Mouse (Mus musculus): ENCODE data around the gene Eci1. TPM values are rescaled to one million over a fixed set of nuclear protein-coding genes. Genes with fewer than 3 reads are reported as not detected.

Eci1 gene
- polyA plus RNA-seq, 1 experiment = 78.3 TPM

DNA sequence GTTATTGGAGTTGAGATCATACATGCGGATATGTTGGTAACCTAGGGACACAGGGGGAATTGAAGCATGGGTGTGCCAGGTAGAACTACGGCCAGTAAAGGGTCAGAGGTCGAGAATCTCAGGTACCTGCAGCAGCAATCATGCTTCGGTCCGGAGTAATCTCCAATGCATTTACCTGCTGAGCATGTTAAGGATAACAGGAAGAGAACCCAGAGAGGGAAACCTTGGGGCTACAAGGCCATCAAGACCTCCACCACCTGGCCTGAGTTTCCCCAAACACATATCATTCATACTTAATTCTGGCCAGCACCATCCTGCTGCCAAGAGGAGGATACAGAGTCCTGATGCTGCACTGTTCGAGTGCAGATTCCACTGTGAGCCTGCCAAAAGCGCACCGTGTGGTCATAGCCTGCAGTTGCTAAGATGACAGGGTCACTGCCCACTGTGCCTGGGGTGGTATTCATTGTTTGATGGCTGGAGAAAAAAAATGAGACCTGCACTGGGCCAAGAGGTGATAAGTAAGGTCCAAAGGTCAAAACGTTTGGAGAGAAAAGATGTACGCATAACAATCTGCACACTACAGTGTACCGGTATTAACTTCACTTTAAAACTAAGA is 51.7 kb downstream of the Eci1 start:
- H3K4me1 ChIP-seq (ENCODE audit: control insufficient read depth, insufficient read depth, low read length) = peaks cover 3% of the 10 kb centered on the region; the same call in 1 of the 2 replicates
- TF ChIP-seq CTCF (IDR thresholded peaks at IDR 0.05; ENCODE audit: insufficient read depth, low read length) (0 out of 2 replicates have a peak, but pooled peaks have one; percentile 2), POLR2A (IDR thresholded peaks at IDR 0.05; ENCODE audit: borderline replicate concordance, extremely low read depth, low read depth, low read length) (no peak)
- H3K4me3 ChIP-seq (replicated peaks; ENCODE audit: extremely low read depth, low read depth, low read length) = no peak overlapping the region
- 40% methylated on average over 11 of the region's 11 CpGs for WGBS
- DNase-seq = no peak

DNA sequence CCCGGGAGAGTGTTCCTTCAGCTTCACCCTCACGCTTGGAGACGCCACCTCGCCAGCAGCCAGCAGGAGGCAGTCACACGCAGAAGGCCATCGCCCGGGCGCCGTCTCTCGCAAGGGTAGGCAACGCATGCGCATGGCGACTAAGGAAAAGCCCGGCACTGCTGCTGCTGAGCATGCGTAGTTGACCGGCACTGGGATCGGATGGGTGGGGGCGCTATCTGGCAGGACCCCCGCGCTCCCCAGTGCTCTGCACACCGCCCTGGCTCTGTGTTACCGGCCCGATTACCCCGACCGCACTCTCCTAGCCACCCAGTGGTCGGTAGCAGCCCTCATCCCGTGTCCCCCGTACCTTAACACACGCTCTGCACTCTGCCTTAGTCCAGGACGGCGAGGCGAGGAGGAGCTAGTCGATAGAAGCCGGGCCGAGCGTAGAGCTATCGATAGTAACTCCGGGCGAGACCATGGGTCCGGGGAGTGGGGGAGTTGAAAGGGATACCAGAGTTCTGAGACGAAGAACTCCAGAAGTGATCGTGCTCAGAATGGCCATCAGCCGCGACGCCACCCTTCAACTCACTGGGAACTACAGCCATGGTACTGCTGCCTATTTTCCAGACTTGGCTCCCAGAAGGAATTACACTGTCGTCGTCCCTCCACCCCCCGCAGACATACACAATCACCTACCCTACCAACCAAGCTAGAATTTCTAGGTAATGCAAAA is 52.4 kb downstream of the Eci1 start, which contains the start of gene Mlst8:
Gene Mlst8 (minus strand): TSS at position 416 of the 718 bp plus-strand sequence.
- DNase-seq = peak; percentile 97
- peak; percentile 81 for TF ChIP-seq CTCF (IDR thresholded peaks at IDR 0.05; ENCODE audit: insufficient read depth, low read length)
- peak; percentile 84; the same call in 1 of the 2 replicates for TF ChIP-seq POLR2A (IDR thresholded peaks at IDR 0.05; ENCODE audit: borderline replicate concordance, extremely low read depth, low read depth, low read length)
- Histone ChIP-seq H3K4me1 (ENCODE audit: control insufficient read depth, insufficient read depth, low read length) (peaks cover 3% of the 10 kb centered on the region; the same call in 1 of the 2 replicates), H3K4me3 (replicated peaks; ENCODE audit: extremely low read depth, low read depth, low read length) (peak within 1 kb of the TSS; percentile 98)
- under 1% methylated on average over 48 of the region's 48 CpGs for WGBS

GRCm38 (mm10) chr17:24479431-24479830 is 53.0 kb downstream of the Eci1 start:
- peaks cover 3% of the 10 kb centered on the region; the same call in 1 of the 2 replicates for H3K4me1 ChIP-seq (ENCODE audit: control insufficient read depth, insufficient read depth, low read length)
- no peak for DNase-seq
- WGBS = 7% methylated on average over 1 of the region's 1 CpGs
- H3K4me3 ChIP-seq (replicated peaks; ENCODE audit: extremely low read depth, low read depth, low read length) = no peak overlapping the region
- no peak for TF ChIP-seq POLR2A (IDR thresholded peaks at IDR 0.05; ENCODE audit: borderline replicate concordance, extremely low read depth, low read depth, low read length)
- no peak for TF ChIP-seq CTCF (IDR thresholded peaks at IDR 0.05; ENCODE audit: insufficient read depth, low read length)

GRCm38 (mm10) chr17:24480201-24480826 is 53.9 kb downstream of the Eci1 start:
- DNase-seq = no peak
- Histone ChIP-seq H3K4me3 (replicated peaks; ENCODE audit: extremely low read depth, low read depth, low read length) (no peak overlapping the region), H3K4me1 (ENCODE audit: control insufficient read depth, insufficient read depth, low read length) (peaks cover 3% of the 10 kb centered on the region; the same call in 1 of the 2 replicates)
- 54% methylated on average over 3 of the region's 3 CpGs for WGBS
- 0 out of 2 replicates have a peak, but pooled peaks have one; percentile 2 for TF ChIP-seq CTCF (IDR thresholded peaks at IDR 0.05; ENCODE audit: insufficient read depth, low read length)
- TF ChIP-seq POLR2A (IDR thresholded peaks at IDR 0.05; ENCODE audit: borderline replicate concordance, extremely low read depth, low read depth, low read length) = no peak

DNA sequence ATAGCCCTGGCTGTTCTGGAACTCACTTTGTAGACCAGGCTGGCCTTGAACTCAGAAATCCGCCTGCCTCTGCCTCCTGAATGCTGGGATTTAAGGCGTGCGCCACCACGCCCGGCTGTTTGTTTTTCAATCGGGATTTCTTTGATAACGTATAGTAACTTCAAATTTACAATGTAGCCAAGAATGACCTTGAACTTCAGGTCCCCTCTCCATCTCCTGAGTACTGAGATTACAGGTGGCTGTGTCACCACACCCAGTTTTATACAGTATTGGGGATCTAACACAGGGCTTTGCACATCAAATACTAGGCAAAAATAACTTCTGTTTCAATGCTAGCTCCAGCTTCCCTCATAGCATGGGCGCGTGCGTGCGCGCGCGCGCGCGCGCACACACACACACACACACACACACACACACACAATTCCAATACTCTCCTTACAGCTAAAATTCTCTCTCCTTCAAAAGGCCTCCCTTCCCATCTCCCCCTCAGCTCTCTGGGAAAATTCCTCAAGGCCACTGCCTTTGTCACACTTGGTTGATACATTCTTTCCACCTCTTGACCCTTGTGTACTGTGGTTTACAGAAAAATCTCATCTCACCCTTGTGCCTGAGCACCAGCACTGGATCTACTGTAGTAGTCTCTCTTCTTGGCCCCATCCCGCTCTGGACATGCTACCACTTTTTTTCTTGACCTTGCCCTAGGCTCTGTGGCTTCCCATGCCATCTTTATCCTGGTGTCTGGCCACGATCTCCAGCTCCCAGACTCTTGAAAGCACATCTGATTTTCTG is 54.8 kb downstream of the Eci1 start:
- DNase-seq = no peak
- Histone ChIP-seq H3K4me3 (replicated peaks; ENCODE audit: extremely low read depth, low read depth, low read length) (no peak overlapping the region), H3K4me1 (ENCODE audit: control insufficient read depth, insufficient read depth, low read length) (peaks cover 3% of the 10 kb centered on the region; the same call in 1 of the 2 replicates)
- WGBS = 91% methylated on average over 20 of the region's 20 CpGs
- TF ChIP-seq CTCF (IDR thresholded peaks at IDR 0.05; ENCODE audit: insufficient read depth, low read length) (no peak), POLR2A (IDR thresholded peaks at IDR 0.05; ENCODE audit: borderline replicate concordance, extremely low read depth, low read depth, low read length) (no peak)

DNA sequence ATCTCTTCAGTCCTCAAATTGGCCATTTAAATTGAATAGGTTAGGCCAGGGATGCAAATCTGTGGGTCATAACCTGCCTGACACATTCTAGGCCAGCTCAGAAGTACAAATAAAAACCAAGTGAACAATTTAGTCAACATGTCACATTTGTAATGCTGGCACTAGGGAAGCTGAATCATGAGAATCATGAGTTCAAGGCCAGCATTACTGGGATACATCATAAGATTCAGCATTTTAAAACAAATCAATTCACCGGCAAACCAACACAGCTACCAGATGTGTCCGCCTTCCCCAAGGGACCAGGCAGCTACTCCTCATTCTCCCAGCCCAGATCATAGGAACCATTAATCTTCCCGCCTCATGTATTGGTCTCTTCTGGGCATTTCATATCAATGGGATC is 57.1 kb downstream of the Eci1 start:
- 92% methylated on average over 3 of the region's 3 CpGs for WGBS
- Histone ChIP-seq H3K4me1 (ENCODE audit: control insufficient read depth, insufficient read depth, low read length) (no peaks in the 10 kb centered on the region), H3K4me3 (replicated peaks; ENCODE audit: extremely low read depth, low read depth, low read length) (no peak overlapping the region)
- TF ChIP-seq CTCF (IDR thresholded peaks at IDR 0.05; ENCODE audit: insufficient read depth, low read length) = no peak
- no peak for TF ChIP-seq POLR2A (IDR thresholded peaks at IDR 0.05; ENCODE audit: borderline replicate concordance, extremely low read depth, low read depth, low read length)
- DNase-seq = no peak

DNA sequence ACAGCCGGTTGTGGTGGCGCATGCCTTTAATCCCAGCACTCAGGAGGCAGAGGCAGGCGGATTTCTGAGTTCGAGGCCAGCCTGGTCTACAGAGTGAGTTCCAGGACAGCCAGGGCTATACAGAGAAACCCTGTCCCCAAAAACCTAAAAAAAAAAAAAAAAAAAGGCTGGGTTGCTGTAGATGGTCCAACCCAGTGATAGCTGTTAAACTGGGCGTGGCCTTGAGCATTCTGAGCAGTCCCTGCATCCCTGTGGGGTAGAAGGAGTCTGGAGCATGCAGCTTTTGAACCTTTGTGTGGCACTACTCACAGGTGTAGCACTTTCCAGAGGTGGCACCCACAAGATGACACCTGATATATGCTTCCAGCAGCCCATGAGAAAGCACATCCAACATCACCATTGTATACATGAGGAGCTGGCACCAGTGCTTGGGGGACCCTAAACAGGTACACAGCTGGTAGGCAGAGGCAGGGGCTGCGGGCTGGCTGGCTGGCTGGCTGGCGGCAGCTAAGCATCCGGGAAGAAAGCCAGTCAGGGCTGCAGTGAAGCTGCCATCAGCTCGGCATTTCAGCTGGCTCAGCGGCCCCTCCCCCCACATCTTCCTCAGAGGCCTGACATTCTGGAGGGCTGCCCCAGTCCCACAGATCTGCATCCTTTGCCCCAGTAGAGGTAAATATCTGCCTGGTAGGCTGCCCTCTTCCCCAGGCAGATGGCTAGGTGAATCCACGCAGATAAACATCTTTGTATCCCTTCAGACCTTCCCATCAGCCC is 58.8 kb downstream of the Eci1 start:
- no peak for TF ChIP-seq CTCF (IDR thresholded peaks at IDR 0.05; ENCODE audit: insufficient read depth, low read length)
- TF ChIP-seq POLR2A (IDR thresholded peaks at IDR 0.05; ENCODE audit: borderline replicate concordance, extremely low read depth, low read depth, low read length) = no peak
- Histone ChIP-seq H3K4me1 (ENCODE audit: control insufficient read depth, insufficient read depth, low read length) (no peaks in the 10 kb centered on the region), H3K4me3 (replicated peaks; ENCODE audit: extremely low read depth, low read depth, low read length) (no peak overlapping the region)
- WGBS = 54% methylated on average over 11 of the region's 11 CpGs
- DNase-seq = no peak

GRCm38 (mm10) chr17:24488186-24488661 is 61.8 kb downstream of the Eci1 start, which contains the start of gene Caskin1:
Gene Caskin1, plus strand, starts transcription at chr17:24488601.
- H3K4me3 ChIP-seq (replicated peaks; ENCODE audit: extremely low read depth, low read depth, low read length) = peak within 1 kb of the TSS; percentile 56
- no peaks in the 10 kb centered on the region for H3K4me1 ChIP-seq (ENCODE audit: control insufficient read depth, insufficient read depth, low read length)
- peak; percentile 22 for DNase-seq
- TF ChIP-seq CTCF (IDR thresholded peaks at IDR 0.05; ENCODE audit: insufficient read depth, low read length) (no peak), POLR2A (IDR thresholded peaks at IDR 0.05; ENCODE audit: borderline replicate concordance, extremely low read depth, low read depth, low read length) (no peak)
- 2% methylated on average over 45 of the region's 45 CpGs for WGBS
